Mouse (Mus musculus) testis, adult 2 months (tissue): Measurements from ENCODE around the gene Slc23a4. TPM values are rescaled to one million over a fixed set of nuclear protein-coding genes. Genes with fewer than 3 reads are reported as not detected.

Experiments used
- H3K27ac ChIP-seq: fragments of 200-500 bp; 2 replicates; pipeline ENCODE4 v1.5.1; 2012; ENCODE audit warnings: low read depth, low read length; ENCODE audit not compliant: control insufficient read depth, insufficient read depth
- H3K27me3 ChIP-seq: fragments of 200-500 bp; 2 replicates; pipeline ENCODE4 v1.6.1; 2012; ENCODE audit warnings: mild to moderate bottlenecking, low read length, moderate library complexity; ENCODE audit not compliant: control insufficient read depth, insufficient read depth
- H3K36me3 ChIP-seq: fragments of 200-500 bp; 2 replicates; pipeline ENCODE4 v1.6.1; 2012; ENCODE audit warnings: mild to moderate bottlenecking, low read length; ENCODE audit not compliant: control insufficient read depth, insufficient read depth
- H3K4me1 ChIP-seq: fragments of 200-500 bp; 2 replicates; pipeline ENCODE4 v1.6.1; 2012; ENCODE audit warnings: low read length; ENCODE audit not compliant: control insufficient read depth, insufficient read depth
- H3K4me3 ChIP-seq: fragments of 200-500 bp; 2 replicates; pipeline ENCODE4 v1.5.1; 2012; ENCODE audit warnings: low read depth, mild to moderate bottlenecking, low read length, moderate library complexity, mixed read lengths; ENCODE audit not compliant: control insufficient read depth
- CTCF ChIP-seq: fragments of 200-500 bp; IDR thresholded peaks from 2 replicates; pipeline ENCODE4 v1.5.1; 2012; ENCODE audit warnings: low read depth, mild to moderate bottlenecking, inconsistent platforms, low read length, moderate library complexity; ENCODE audit not compliant: control insufficient read depth, insufficient read depth, insufficient replicate concordance
- POLR2A ChIP-seq: fragments of 200-500 bp; IDR thresholded peaks from 2 replicates; pipeline ENCODE4 v1.6.1; 2012; ENCODE audit warnings: low read depth, mild to moderate bottlenecking, inconsistent platforms, low read length, moderate library complexity; ENCODE audit not compliant: control insufficient read depth
- polyA plus RNA-seq: library from polyadenylated mRNA; depleted of rRNA; stranded (reverse); fragments of >200 nt; gene quantifications from 2 replicates; pipeline ENCODE4 v1.2.3, GENCODE M21; 2012

Gene Slc23a4
- polyA plus RNA-seq, 1 experiment = 0.30 TPM

- H3K27ac ChIP-seq = no peak within 1 kb of the TSS
- TF ChIP-seq CTCF = no peak
- peak; percentile 66 for TF ChIP-seq POLR2A
Measured at GRCm38 (mm10) chr6:34910371-34911219, 77.6 kb downstream of the Slc23a4 start, which contains the start of gene Wdr91. TSS of gene Wdr91 (minus strand) at chr6:34910876.

GRCm38 (mm10) chr6:34909631-34910345 is 78.4 kb downstream of the Slc23a4 start:
- Histone ChIP-seq H3K4me1 (no peaks in the 10 kb centered on the region; the same call in 1 of the 2 replicates), H3K36me3 (no peaks in the 10 kb centered on the region), H3K27me3 (no peaks in the 10 kb centered on the region), H3K4me3 (peak overlapping the region; percentile 93), H3K27ac (no peak overlapping the region)
- TF ChIP-seq CTCF = no peak
- no peak for TF ChIP-seq POLR2A

More at GRCm38 (mm10) chr6:34910371-34911219, 77.6 kb downstream of the Slc23a4 start, which contains the start of gene Wdr91:
- Histone ChIP-seq H3K36me3 (no peaks in the 10 kb centered on the region), H3K4me1 (no peaks in the 10 kb centered on the region; the same call in 1 of the 2 replicates), H3K4me3 (peak within 1 kb of the TSS; percentile 93), H3K27me3 (no peaks in the 10 kb centered on the region)

GRCm38 (mm10) chr6:34907696-34908260 is 80.4 kb downstream of the Slc23a4 start:
- no peak for TF ChIP-seq CTCF
- TF ChIP-seq POLR2A = no peak
- no peak overlapping the region for H3K27ac ChIP-seq

GRCm38 (mm10) chr6:34907121-34907614 is 81.0 kb downstream of the Slc23a4 start:
- Histone ChIP-seq H3K4me3 (no peak overlapping the region), H3K36me3 (no peaks in the 10 kb centered on the region; the same call in 1 of the 2 replicates), H3K4me1 (no peaks in the 10 kb centered on the region; the same call in 1 of the 2 replicates), H3K27me3 (no peaks in the 10 kb centered on the region), H3K27ac (no peak overlapping the region)
- no peak for TF ChIP-seq CTCF
- TF ChIP-seq POLR2A = no peak

More at GRCm38 (mm10) chr6:34907696-34908260, 80.4 kb downstream of the Slc23a4 start:
- no peaks in the 10 kb centered on the region for H3K27me3 ChIP-seq
- H3K4me3 ChIP-seq = no peak overlapping the region
- H3K4me1 ChIP-seq = no peaks in the 10 kb centered on the region; the same call in 1 of the 2 replicates
- no peaks in the 10 kb centered on the region; the same call in 1 of the 2 replicates for H3K36me3 ChIP-seq

GRCm38 (mm10) chr6:34906661-34907060 is 81.5 kb downstream of the Slc23a4 start:
- H3K4me1 ChIP-seq = no peaks in the 10 kb centered on the region; the same call in 1 of the 2 replicates
- H3K27me3 ChIP-seq = no peaks in the 10 kb centered on the region
- H3K36me3 ChIP-seq = no peaks in the 10 kb centered on the region; the same call in 1 of the 2 replicates
- TF ChIP-seq CTCF (no peak), POLR2A (no peak)
- H3K27ac ChIP-seq = no peak overlapping the region
- no peak overlapping the region for H3K4me3 ChIP-seq

GRCm38 (mm10) chr6:34906125-34906524 is 82.1 kb downstream of the Slc23a4 start:
- no peaks in the 10 kb centered on the region; the same call in 1 of the 2 replicates for H3K36me3 ChIP-seq

More at GRCm38 (mm10) chr6:34906125-34906524, 82.1 kb downstream of the Slc23a4 start:
- TF ChIP-seq POLR2A = no peak
- TF ChIP-seq CTCF = no peak
- Histone ChIP-seq H3K4me3 (no peak overlapping the region), H3K27me3 (no peaks in the 10 kb centered on the region), H3K4me1 (no peaks in the 10 kb centered on the region; the same call in 1 of the 2 replicates), H3K27ac (no peak overlapping the region)
